Mouse (Mus musculus): ENCODE results near the gene Bgn.

Gene Bgn

DNA sequence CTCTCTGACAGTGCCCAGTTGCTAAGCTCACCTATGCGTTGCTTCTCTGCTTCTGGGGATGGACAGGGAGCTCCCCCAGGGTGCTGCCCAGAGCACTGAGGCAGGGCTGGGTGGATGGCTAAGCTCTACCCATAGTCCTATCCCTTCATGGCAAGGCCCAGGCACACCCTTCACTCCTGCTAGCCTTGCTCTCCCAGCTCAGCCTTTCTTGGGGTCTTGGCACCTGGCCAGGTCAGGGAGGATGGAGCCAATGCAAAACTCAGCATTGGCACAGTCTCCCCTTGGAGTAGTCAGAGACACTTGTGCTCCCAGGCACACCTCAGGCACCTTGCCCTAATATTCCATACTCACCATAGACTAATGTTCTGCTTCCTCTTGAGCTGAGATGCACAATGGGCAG lies 674 bp downstream of the Bgn start:
- in situ Hi-C loops (cut with MboI; ENCODE audit: low pct_unique_long_range_greater_than_20kb in 1 of 2, low sequenced_read_pairs in 2 of 2, unreplicated experiment in 1 of 2) = no loop called here

DNA sequence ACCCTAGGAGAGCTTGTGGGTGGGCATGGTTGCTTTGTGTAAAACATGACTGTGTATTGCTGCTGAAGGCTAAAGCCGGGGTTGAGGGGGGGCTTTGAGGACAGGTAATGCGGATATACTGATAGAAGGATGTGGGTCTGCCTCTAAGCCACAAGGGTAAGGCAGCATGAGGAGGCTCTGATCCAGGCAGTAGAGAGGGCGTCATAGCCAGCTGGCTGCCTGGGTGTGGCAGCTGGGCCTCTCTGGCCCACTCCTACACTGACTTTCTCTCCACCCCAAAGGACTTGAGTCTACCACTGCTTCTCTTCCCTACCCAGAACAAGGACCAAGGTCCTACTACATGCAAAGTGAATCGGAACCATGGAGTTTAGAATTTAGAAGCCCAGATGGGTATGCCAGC lies 1.5 kb downstream of the Bgn start:
- in situ Hi-C loops (cut with MboI; ENCODE audit: low pct_unique_long_range_greater_than_20kb in 1 of 2, low sequenced_read_pairs in 2 of 2, unreplicated experiment in 1 of 2) = no loop called here

DNA sequence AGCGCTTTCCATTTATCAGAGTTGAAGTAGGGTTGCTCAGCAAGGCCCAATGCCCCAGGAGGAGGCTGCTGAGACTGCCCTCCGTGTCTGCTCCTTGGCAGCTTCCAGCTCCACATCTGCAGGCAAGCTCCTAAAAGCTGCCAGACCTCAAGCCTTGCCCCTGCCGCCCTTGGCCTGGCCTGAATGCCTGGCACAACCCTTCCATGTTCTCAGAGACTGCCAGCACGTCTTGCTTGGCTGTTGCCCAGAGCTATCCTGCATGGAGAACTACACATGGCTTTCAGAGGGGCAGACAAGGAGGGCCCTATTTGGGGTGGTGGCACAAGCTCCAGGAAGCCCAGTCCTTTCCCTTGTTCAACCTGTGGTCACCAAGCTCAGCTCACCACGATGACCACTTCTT lies 3.5 kb downstream of the Bgn start:
- in situ Hi-C loops (cut with MboI; ENCODE audit: low pct_unique_long_range_greater_than_20kb in 1 of 2, low sequenced_read_pairs in 2 of 2, unreplicated experiment in 1 of 2) = no loop called here

DNA sequence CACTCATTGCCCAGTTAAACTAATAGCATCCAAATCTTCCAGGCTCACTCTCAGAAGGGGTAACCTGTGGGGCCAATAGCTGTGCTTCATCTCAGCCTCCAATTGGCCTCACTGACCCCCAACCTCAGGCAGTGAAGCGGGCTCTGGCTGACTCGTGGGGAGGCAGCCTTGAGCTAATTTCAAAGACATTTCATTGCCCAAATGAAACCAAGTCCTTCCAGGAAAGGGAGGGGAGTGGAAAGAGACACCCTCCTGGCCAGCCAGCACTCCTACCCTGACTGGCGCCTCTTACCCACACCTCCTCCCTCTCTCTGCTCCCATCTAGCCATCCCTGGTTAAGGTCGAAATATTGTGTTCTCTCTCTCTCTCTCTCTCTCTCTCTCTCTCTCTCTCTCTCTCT lies 6.8 kb downstream of the Bgn start:
- in situ Hi-C loops (cut with MboI; ENCODE audit: low pct_unique_long_range_greater_than_20kb in 1 of 2, low sequenced_read_pairs in 2 of 2, unreplicated experiment in 1 of 2) = loop anchor here in 1 of 2 experiments (5.0 kb wide), 1 partner anchor 438 kb away; no protein-coding TSS in a partner anchor

DNA sequence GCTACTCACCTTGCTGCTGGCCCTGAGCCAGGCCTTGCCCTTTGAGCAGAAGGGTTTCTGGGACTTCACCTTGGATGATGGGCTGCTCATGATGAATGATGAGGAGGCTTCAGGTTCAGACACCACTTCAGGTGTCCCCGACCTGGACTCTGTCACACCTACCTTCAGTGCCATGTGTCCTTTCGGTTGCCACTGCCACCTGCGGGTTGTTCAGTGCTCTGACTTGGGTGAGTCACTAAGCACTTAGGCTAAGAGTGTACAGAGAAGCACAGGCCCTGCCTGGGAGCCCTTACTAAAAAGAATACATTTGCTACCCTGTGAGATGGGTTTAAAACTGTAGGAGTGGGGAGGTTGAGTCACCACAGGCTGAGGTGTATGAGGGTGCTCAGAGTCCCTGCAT lies 7.4 kb downstream of the Bgn start:
- in situ Hi-C loops (cut with MboI; ENCODE audit: low pct_unique_long_range_greater_than_20kb in 1 of 2, low sequenced_read_pairs in 2 of 2, unreplicated experiment in 1 of 2) = loop anchor here in 1 of 2 experiments (5.0 kb wide), 1 partner anchor 439 kb away; no protein-coding TSS in a partner anchor

DNA sequence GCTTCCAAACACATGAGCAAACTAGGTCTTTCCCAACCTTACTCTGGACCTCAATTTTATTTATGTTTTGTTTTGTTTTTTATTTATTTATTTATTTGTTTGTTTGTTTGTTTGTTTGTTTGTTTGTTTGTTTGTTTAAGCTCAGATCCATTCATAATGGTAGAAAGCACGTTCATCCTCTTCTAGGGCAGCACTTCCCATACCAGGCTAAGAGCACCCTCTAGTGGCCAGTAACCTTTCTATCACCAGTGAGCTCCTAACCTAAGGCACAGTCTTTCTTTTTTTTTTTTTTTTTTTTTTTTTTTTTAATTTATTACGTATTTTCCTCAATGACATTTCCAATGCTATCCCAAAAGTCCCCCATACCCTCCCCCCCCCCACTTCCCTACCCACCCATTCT lies 10.2 kb downstream of the Bgn start:
- in situ Hi-C loops (cut with MboI; ENCODE audit: low pct_unique_long_range_greater_than_20kb in 1 of 2, low sequenced_read_pairs in 2 of 2, unreplicated experiment in 1 of 2) = loop anchor here in 1 of 2 experiments (5.0 kb wide), 1 partner anchor 441 kb away; no protein-coding TSS in a partner anchor

DNA sequence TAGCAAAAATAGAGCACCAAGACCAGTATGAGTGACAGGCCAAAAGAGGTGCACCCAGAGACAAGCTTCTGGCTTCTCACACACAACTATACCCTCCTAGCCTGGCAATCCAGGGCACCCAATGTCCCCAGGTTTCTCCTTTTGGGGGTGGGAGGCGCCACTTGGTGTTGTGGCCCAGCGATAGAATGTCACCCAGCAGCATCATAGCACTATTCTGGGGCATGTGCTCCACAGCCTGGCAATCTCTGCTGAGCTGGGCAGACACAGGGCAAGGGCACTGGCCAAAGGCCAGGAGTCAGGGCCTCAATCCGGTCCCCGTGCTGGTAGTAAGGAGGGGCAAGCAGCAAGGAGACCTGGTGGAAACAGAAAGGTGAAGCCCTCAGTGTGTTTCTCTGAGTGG lies 13.3 kb downstream of the Bgn start:
- in situ Hi-C loops (cut with MboI; ENCODE audit: low pct_unique_long_range_greater_than_20kb in 1 of 2, low sequenced_read_pairs in 2 of 2, unreplicated experiment in 1 of 2) = no loop called here

DNA sequence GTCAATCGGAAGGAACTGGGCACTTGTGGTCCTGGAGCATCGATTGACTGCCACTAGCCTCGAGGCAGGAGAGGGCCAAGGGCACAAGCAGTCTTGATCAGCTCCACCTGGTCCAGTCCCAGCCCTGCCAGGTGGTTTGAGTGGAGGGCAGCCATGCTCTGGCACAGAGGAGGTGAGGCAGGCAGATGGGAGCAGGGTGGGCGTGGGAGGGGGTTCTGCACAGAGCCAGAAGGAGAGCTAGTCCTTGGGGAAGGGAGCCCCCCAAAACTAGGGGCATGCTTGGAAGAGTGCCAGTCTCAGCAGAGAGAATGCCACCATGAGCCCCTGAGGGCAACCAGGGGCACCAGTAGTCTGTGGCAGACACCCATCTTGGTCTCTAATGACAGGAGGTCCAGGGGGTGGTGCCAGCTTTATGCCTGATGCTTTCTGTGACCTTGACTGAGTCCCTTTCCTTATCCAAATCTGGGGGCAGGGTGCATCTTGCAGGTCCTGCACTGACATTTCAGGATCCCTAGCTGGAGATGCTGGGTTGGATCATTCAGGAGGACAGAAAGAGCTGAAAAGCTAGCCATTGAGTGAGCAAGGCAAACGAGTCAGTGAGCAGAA lies 21.8 kb downstream of the Bgn start:
- in situ Hi-C loops (cut with MboI; ENCODE audit: low pct_unique_long_range_greater_than_20kb in 1 of 2, low sequenced_read_pairs in 2 of 2, unreplicated experiment in 1 of 2) = no loop called here

DNA sequence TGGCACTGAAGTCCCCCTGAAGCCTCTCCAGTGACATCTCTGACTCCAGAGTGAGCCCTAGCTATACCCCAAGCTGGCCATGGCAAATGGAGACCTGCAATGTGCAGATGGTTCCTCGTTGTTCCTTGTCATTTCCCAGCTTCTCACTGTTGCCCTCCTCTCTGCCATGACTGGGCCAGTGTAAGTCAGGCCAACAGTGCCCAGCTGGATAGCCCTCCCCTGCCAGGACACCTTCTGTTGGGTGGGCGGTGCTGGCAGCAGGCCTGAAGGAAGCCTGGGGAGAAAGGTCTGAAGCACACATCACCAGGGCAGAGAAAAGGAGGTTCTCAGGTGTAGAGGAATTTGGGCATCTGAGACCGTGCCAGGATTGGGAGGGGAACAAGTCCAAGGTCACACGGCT lies 23.2 kb downstream of the Bgn start:
- in situ Hi-C loops (cut with MboI; ENCODE audit: low pct_unique_long_range_greater_than_20kb in 1 of 2, low sequenced_read_pairs in 2 of 2, unreplicated experiment in 1 of 2) = no loop called here

DNA sequence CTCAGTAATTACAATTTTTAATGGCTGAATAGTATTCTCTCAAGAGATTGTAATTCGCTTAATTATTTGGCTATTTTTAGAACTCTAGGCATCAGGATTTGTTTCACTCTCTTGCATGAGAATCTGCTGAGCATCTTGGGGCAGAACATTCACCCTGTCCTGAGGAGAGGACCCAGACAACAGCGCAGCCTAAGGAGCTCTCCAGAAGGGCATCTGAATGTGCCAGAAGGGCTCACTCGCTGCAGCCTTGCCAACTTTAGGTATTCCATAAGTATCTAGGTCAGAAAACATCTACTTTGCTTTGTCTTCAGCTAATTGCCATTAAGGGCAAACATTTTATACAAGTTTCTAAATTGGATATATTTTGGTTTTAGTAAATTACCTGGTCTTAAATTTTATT lies 25.8 kb downstream of the Bgn start:
- in situ Hi-C loops (cut with MboI; ENCODE audit: low pct_unique_long_range_greater_than_20kb in 1 of 2, low sequenced_read_pairs in 2 of 2, unreplicated experiment in 1 of 2) = no loop called here

DNA sequence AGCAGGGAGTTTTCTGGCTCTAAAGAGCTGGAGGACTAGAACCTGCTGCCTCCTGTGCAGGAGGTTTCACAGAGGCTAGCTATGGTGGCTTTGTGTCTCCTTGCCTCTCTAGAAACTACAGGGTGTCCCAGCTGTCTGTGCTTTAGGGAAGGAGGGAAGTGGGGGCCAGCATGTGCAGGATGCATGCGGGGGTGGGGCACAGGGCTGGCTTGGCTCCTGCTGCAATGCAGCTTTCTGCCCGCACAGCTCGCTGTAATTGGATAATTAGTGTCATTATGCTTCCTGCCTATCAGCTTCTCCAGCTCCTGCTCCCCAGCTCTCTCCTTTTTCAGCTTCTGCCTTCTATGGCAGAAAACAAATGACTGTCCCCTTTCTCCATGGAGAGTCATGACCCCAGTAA lies 29.5 kb downstream of the Bgn start:
- in situ Hi-C loops (cut with MboI; ENCODE audit: low pct_unique_long_range_greater_than_20kb in 1 of 2, low sequenced_read_pairs in 2 of 2, unreplicated experiment in 1 of 2) = no loop called here

DNA sequence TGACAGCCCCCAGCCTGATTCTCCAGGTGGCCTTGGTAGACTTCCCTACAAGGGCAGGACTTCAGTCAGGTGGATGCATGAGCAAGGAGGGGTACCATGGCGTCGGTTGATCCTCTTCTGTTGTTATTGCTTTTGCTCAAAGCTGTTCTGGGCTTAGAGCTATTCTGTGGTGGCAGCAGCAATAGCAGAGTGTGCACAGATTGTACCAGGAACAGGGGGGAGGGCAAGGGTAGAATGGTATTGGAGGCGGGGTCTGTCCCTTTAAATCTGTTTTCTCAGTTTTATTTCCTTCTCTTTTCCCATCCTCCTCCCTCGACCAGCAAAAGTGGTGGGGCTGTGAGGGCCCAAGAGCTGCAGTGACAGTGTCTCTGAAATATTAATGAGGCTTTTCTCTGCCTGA lies 33.2 kb downstream of the Bgn start:
- in situ Hi-C loops (cut with MboI; ENCODE audit: low pct_unique_long_range_greater_than_20kb in 1 of 2, low sequenced_read_pairs in 2 of 2, unreplicated experiment in 1 of 2) = no loop called here

DNA sequence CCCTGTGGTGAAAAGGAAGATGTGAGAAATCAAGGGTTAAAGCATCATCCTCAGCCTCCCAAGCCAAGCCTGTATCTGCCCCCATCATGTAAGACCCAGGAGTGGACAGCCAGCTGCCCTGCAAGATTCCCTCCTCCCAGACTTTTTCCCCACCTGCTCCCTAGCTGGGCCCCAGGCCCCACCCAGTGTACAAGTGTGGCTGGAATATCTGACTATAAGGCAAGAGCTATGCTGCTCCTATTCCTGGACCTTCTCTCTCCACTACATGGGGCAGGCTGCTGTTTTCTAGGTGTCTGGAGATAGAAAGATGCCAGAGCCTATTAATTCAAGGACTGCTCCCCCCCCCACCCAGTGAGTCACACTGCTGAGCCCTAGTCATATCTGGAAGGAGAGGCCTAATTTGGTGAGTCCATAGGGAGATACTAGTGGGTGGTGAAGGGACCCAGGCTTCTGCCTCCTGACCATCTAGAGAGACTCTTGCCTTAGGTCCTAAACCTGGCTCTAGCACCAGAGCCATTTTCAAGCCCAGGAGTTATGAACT lies 33.7 kb downstream of the Bgn start:
- in situ Hi-C loops (cut with MboI; ENCODE audit: low pct_unique_long_range_greater_than_20kb in 1 of 2, low sequenced_read_pairs in 2 of 2, unreplicated experiment in 1 of 2) = no loop called here

DNA sequence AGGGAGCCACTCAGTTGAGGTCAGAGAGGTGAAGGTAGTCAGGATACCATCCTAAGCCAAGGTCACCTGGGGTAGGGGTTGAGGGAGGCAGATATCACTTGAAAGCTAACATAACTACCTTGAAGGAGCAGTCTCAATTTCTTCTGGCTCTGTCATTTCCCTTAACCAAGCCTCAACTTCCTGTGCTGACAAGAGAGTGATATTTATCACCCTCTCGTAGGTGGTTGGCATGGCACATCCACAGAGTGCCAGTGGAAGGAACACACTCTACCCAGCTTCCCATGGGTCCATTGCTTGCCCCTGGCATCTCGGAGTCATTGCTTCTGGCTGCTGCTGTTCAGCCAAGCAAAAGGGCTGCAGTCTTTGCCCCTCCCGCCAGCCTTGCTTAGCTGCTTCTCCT lies 37.3 kb downstream of the Bgn start:
- in situ Hi-C loops (cut with MboI; ENCODE audit: low pct_unique_long_range_greater_than_20kb in 1 of 2, low sequenced_read_pairs in 2 of 2, unreplicated experiment in 1 of 2) = no loop called here

DNA sequence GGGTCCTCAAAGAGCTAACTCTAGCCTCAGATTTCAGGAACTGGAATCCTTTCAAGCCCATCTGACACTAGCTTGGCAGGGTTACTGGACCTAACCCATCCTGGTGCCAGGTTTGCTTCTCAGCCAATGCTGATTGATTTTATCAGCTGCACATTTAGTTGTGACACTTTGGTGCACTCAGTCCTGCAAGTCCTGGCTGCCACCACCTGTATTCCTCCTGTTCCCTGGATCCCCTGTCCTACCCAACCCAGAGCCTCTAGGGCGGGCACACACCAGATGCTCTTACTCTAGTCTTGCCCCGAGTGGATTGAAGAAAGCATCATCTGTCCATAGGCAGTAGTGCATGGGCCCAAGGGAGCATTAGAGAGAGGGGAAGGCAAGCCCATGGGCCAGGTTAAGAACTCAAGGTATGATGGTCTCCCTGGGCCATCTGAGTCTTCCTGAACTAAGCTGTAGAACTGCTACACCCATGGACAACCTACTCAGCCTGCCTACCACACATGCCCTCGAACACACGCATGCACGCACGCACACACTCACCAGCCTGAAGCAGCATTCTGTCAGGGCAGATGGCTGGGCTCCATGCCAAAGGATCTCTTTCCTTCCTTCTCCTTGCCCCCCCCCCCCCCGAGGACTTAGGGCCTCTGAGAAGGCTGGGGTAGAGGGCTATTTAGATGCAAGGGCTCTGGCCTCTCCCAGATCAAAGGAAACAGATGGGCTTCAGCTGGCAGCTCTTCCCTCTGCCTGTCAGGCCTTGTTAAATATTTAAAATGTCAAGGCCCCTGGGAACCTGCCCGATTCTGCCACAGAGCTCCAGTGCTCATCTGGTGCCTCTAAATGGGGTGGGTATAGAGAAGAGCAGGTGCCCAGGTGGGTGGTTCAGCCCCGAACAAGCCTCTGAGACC lies 41.2 kb downstream of the Bgn start:
- in situ Hi-C loops (cut with MboI; ENCODE audit: low pct_unique_long_range_greater_than_20kb in 1 of 2, low sequenced_read_pairs in 2 of 2, unreplicated experiment in 1 of 2) = no loop called here

DNA sequence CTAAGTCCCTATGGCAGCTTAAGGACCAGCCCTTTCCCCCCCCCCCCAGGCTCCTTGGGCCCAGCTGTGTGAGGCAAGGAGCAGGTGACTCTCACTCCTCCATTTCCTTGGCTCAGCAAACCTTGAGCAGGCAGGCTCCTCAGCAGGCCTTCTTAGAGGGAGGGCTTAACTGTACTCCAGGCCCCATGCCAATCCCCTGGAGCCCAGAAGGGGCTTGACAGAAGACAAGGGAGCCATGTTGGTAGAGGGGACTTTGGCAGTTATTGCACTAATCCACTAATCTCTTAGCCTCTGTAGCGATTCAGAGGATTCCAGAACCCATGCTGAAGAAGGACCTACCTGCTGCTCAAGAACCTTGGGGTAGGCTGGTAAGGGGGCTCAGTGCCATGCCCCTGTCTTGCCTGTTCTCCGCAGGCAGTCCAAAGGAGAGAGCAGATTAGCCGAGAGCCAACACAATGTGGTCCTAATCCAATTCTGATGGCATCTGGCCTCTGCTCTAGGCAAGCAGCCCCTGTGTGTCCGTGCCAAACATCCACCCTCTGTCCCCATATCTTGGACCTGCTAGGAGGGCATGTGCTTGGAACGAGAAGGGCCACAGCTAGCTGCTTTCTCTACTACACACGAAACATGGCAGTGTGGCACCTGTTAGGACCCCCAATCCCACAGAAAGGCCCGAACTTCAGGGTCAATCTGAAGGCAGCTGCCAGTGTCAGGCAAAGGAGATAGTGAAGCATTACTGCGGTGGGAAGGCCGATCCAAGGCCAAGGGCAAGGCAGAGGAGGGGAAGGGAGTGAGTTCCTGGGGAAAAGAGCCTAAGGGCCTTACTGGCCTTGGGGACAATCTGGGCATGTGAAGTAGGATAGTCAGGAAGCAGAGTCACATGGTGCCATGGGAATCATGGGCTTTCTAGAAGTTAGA lies 42.1 kb downstream of the Bgn start:
- in situ Hi-C loops (cut with MboI; ENCODE audit: low pct_unique_long_range_greater_than_20kb in 1 of 2, low sequenced_read_pairs in 2 of 2, unreplicated experiment in 1 of 2) = no loop called here

DNA sequence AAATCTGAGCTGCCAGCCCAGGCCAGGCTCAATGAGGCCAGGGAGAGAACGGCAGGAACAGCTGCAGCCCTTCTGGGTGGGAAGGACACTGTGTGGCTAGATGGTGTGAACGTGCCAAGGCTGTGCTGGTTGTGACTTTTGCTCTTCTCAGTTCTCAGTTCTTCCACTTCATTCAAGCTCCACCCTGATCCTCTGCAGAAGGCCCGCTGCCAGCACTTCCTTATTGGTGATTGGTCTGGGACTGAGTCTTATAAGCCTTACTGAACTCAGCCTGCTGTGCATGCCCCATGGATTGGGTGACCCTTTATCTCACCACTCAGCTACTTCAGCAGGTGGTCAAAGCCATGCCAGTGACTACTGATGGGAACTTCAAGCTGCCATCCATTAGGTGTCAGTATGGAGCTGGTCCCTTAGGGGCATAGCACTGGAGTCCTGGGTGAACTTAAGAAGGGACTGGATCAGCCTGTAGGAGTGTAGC lies 43.0 kb downstream of the Bgn start:
- in situ Hi-C loops (cut with MboI; ENCODE audit: low pct_unique_long_range_greater_than_20kb in 1 of 2, low sequenced_read_pairs in 2 of 2, unreplicated experiment in 1 of 2) = no loop called here

DNA sequence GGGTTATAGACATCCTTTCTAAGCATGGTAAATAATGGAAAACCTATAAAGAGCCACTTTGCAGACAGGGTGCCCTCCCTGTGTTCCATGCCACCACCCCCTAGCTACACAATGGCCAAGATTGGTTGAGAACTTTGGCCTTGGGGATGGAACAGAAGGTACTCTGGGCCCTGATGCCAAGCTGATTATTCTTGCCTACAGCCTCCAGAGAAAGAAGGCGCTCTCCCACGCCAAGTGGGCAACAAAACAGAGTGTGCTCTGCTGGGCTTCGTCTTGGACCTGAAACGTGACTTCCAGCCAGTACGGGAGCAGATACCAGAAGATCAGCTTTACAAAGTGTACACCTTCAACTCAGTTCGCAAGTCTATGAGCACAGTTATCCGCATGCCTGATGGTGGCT lies 54.5 kb downstream of the Bgn start:
- in situ Hi-C loops (cut with MboI; ENCODE audit: low pct_unique_long_range_greater_than_20kb in 1 of 2, low sequenced_read_pairs in 2 of 2, unreplicated experiment in 1 of 2) = no loop called here

DNA sequence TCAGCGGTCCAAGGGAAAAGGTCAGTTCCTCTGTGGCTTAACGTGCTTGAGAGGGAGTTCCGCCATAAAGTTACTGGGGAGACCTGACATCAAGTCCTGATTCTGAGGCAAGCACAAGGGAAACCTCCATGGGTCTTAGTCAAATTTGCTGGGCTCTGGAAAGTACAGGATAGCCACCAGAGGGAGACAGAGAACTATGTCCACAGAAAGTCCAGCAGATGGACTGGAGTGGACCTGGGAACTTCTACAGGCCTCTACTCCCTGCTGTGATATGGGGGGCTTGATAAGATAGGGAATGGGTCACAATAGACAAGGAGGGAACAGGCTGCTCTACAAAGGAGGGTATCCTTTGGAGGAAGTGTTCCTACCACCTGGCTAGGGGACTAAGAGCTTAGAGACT lies 59.9 kb downstream of the Bgn start:
- in situ Hi-C loops (cut with MboI; ENCODE audit: low pct_unique_long_range_greater_than_20kb in 1 of 2, low sequenced_read_pairs in 2 of 2, unreplicated experiment in 1 of 2) = no loop called here

Measured in mouse embryonic stem cell (cell line).